Mouse (Mus musculus): ENCODE data around the gene Gabbr2. TPM values are rescaled to one million over a fixed set of nuclear protein-coding genes. Genes with fewer than 3 reads are reported as not detected.
A peak's percentile ranks its signal among the peaks of the same experiment; 100 is the strongest.

The Gabbr2 gene
- total RNA-seq, 2 experiments from 2014 or later: 0.05 TPM; not detected in 1

DNA sequence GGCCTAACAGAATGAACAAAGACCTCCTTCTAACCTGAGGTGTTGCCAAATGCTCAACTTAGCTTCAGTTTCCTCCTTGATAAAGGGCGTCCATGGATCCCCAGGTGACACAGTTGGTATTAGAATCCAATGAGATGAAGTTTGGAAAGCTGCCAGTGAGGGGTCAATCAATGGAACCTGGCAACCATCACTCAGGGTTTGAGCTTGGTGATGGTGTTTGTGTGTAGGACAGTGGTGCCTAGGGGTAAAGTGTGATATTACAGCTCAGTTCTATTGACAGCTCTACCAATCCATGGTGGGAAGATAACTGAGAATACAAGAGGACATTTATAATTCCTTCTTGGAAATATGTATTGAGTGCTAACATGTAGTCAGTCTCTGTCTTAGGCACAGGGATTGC lies 271.6 kb downstream of the Gabbr2 start:
- DNase-seq (ENCODE audit: low spot score): no peak

- DNase-seq (ENCODE audit: low spot score): no peak
These were observed 273.0 kb downstream of the Gabbr2 start for GRCm38 (mm10) chr4:46718624-46719023.

DNA sequence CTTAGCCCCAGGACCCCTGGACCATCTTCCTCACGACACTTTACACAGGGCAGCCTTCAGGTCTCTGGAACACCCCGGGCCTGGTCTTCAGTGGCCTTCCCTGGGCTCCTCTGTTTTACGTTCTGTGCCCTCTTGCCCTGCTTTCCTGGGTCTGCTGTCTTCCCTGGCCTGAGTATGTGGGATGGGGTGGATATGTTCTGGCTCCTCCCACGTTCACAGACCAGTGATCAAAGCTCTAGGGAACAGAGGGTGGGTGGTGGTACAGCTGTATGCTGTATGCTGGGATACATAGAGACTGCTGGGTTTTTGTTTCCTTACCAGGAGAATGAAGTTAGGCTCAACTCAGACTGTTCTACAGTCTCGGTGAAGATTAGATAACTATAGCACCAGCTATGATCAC lies 274.5 kb downstream of the Gabbr2 start:
- no peak for DNase-seq (ENCODE audit: low spot score)

DNA sequence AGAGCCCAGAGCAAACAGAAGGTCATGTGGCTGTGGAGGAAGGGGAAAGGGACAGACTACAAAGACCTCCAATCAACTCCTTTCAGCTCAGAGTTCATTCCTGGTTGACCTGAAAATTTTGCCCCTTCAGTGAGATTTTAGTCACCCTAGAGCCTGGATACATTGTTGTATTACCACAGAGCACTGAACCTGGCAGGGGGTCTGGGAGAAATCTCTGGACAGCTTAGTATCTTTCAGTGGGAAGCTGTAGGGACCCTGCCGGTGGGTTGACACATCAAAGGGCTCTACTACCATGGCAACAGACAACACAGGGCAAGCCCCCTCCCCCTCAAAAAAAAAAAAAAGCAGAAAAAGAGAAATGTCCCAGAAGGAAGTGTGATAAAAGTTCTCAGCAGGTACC lies 275.3 kb downstream of the Gabbr2 start:
- DNase-seq (ENCODE audit: low spot score): no peak

- DNase-seq (ENCODE audit: low spot score): no peak
These were observed 281.1 kb downstream of the Gabbr2 start for GRCm38 (mm10) chr4:46710523-46710922.

- DNase-seq (ENCODE audit: low spot score): no peak
These were observed 281.7 kb downstream of the Gabbr2 start for GRCm38 (mm10) chr4:46710018-46710417.

GRCm38 (mm10) chr4:46709492-46709891 lies 282.2 kb downstream of the Gabbr2 start:
- no peak for DNase-seq (ENCODE audit: low spot score)

- DNase-seq (ENCODE audit: low spot score): no peak
These were observed 285.9 kb downstream of the Gabbr2 start for GRCm38 (mm10) chr4:46705739-46706138.

DNA sequence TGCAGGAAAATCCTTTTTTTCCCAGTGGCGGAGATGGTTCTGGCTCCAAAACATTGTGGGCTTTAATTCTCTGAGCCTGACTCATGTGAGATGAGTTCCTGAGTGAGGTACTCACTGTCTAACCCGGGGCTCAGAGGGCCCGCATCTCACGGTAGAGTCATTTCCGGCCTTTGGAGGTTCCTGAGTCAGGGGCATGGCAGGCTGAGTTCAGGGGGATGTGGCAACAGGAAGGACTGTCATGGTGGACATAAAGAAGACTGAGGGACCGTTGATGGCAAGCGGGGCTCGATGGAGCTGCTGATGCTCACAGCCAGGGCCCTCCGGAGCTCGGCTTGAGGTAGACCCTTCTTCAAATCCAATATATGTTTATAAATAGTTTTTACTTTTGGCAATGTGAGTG lies 288.5 kb downstream of the Gabbr2 start:
- DNase-seq (ENCODE audit: low spot score): no peak

DNA sequence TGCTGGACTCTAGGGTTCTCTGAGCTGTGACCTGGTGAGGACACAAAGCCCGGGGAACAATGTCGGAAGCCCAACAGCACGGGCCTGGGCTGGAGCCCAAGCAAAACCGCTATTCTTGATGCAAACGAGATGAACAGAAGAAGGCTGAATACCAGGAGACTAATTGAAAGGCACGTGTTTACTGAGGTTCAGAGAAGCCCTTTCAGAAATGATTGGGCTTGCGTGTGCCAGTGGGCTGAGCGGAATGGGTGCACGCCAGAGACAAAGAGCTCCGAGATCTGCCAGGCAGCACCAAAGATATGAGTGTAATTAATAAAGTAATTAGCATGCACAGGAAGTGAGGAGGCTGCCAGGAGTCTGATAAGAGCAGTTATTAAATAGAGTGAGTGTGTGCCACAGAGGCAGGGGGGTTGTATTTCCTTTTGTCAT lies 291.4 kb downstream of the Gabbr2 start:
- DNase-seq (ENCODE audit: low spot score): no peak

- no peak for DNase-seq (ENCODE audit: low spot score)
These were observed 295.2 kb downstream of the Gabbr2 start for GRCm38 (mm10) chr4:46696467-46696866.

DNA sequence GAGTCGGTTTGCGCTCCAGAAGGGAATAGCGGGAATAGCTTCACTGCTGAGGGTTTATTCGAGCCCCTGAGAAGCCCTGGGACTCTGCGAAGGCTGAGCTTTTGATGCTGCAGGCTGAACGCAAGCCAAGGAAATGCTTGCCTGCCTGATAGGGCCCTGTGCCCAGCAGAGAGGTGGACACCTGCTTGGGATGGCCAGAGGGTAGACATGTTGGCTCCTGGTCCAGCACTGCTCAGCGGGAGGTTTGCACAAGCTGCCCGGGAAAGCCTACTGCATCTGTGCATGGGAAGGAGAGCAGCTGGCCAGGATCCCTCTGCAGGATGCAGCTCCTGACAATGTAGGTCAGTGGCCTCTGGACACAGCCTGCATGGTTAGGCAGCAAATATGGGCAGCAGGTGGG lies 301.1 kb downstream of the Gabbr2 start:
- no peak for DNase-seq (ENCODE audit: low spot score)

DNA sequence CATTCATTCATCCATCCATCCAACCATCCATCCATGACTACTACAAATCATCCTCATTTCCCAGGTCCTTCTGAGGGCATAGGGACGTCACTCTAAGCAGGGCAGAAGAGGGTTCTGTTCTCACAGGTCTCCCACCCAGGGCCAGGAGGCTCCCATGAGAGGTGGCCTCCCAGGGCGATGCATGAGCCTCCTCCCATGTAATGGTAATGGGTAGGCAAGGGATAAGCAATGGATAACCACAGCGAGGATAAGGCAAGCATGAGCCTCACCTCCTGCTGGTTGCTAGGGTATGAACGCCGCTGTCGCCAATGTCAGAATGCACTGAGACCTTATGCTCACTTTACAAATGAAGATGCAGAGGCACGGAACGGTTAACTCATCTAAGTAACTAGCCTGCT lies 301.7 kb downstream of the Gabbr2 start:
- no peak for DNase-seq (ENCODE audit: low spot score)

- DNase-seq (ENCODE audit: low spot score): peak; percentile 71
These were observed 302.2 kb downstream of the Gabbr2 start for GRCm38 (mm10) chr4:46689397-46690022.

- DNase-seq (ENCODE audit: low spot score): no peak
These were observed 303.4 kb downstream of the Gabbr2 start for GRCm38 (mm10) chr4:46688213-46688832.

GRCm38 (mm10) chr4:46684160-46684559 lies 307.5 kb downstream of the Gabbr2 start:
- peak; percentile 4 for DNase-seq (ENCODE audit: low spot score)

DNA sequence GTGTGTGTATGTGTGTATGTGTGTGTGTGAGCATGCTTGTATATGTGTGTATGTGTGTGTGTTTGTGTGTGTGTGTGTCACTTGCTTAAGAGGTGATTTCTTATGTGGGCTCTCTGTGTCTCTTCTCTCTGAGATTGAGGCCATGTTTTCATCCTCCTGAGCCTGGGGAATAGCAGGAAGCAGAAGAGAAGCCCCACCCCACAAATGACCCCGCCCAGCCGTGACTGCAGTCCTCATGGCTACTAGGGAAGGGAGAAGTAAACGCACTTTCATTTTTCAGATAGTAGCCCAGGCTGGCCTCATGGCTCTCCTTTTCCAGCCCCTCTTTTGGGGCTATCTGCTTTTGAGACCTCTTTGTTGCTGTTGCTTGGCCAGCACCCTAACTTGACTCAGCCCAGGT lies 315.0 kb downstream of the Gabbr2 start:
- DNase-seq (ENCODE audit: low spot score): no peak

GRCm38 (mm10) chr4:46675992-46676391 lies 315.7 kb downstream of the Gabbr2 start:
- DNase-seq (ENCODE audit: low spot score): no peak

DNA sequence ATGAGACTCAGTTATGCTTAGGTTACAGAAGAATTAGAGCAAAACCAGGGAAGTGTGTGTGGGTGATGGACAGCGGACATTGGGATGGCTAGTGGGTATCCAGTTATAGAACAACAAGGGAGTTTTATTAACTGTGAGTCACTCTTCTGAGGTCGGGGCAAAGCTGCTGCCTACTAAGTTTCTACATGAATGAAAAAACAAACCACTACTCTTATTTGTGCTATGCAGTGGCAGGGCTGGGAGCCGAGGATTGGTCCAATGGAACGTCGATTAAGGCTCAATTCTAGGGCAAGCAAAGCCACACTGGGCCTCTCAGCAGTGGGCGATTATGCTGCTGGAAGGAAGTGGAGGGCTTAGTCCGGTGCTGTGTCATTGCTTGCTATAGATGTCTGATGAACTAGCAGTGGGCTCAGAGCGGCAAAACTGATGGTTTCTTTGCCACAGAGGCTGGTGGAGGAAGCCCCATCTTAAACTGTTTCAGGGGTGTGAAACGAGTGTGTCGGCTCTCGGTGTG lies 316.3 kb downstream of the Gabbr2 start:
- DNase-seq (ENCODE audit: low spot score): no peak

DNA sequence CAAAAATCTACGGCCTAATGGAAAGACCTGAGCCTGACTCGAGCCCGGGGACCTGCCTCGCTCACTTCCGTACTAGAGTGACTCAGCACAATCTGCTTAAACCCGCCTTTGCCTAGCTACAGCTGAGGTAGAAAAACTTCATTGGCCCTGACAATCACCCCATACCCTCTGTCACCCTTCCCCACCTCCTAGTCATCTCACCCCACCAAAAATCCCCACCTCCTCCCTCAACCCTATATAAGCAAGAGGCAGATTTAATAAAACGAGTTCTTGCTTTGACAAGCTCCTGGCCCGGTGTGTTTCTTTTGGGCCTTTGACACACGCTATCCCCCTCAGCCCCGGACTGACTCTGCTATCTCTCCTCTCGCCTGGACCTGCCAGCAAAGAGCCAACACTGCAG lies 323.1 kb downstream of the Gabbr2 start:
- no peak for DNase-seq (ENCODE audit: low spot score)

DNA sequence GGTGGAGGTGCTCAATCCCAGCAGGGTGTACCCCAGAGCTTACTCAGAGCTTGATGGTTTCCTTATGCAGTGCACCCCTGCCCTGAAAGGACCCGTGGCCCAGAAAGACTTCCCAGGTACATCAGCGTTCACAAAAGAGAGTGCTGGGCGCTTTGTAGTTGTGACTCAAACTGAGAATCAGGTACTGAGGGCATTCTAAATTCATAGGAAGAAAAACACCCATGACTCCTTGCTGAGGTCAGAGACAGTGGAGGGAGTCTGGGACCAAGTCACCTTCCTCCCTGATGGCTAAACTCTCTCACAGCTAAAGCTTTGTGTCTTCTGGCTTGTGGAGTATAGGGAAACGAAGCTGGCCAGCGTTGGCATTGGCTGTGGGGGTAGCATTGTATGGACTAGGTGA lies 325.3 kb downstream of the Gabbr2 start:
- DNase-seq (ENCODE audit: low spot score): no peak

DNA sequence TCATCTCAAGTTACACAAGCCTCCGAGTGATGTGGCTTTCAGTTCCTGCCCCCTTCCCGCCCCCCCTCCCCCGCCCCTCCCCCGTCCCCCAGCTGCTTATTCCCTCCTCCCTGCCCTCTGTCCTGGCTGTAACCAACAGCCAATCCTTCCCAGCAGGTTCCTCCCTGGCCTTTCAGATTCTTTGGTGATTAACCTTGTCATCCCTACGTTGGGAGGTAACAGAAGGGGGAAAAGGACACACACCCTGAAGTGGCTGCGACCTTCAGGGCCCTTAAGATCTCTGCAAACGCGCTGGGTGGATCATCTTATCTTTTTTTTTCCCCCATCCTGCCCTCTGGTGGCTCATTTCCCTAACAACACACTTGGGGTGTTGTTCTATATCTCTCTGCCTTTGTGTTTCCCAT lies 326.3 kb downstream of the Gabbr2 start:
- no peak for DNase-seq (ENCODE audit: low spot score)

Measured in gastrocnemius, adult 18-20 months (tissue).